Mouse (Mus musculus) spleen, adult 2 months (tissue): ENCODE data around the gene Stox2.

Experiments
- CTCF ChIP-seq: fragments of 200-500 bp; IDR thresholded peaks from 2 replicates; pipeline ENCODE4 v1.5.1; 2011; ENCODE audit warnings: mild to moderate bottlenecking, inconsistent platforms; ENCODE audit not compliant: insufficient read depth, insufficient read length, insufficient replicate concordance; ENCODE audit errors: extremely low read depth
- POLR2A ChIP-seq: fragments of 200-500 bp; IDR thresholded peaks from 2 replicates; pipeline ENCODE4 v1.6.1; 2011; ENCODE audit warnings: low read depth, low read length, inconsistent platforms

- TF ChIP-seq CTCF (no peak), POLR2A (no peak)
Measured at GRCm38 (mm10) chr8:47412696-47413523, 33.3 kb downstream of the Stox2 start.
